Mouse (Mus musculus): ENCODE data around the gene Hk3. TPM values are rescaled to one million over a fixed set of nuclear protein-coding genes. Genes with fewer than 3 reads are reported as not detected.

Hk3 gene
- total RNA-seq, 2 experiments from 2014 or later: 43.1 to 109 TPM

Other genes starting within 250 kb of the Hk3 start
- gene Eif4e1b, start 237.4 kb downstream of the Hk3 start, total RNA-seq (2015): not detected in 2 replicates
- gene Eif4e1b, start 237.4 kb downstream of the Hk3 start, total RNA-seq (2017): not detected in 2 replicates
- gene Tspan17, start 232.0 kb downstream of the Hk3 start, total RNA-seq (2015): 6.7 and 14.2 TPM in 2 replicates
- 9.6 and 10.1 TPM in 2 replicates for gene Tspan17, start 232.0 kb downstream of the Hk3 start, total RNA-seq (2017)
- gene Unc5a, start 72.0 kb downstream of the Hk3 start, total RNA-seq (2015): 0.38 and 0.71 TPM in 2 replicates
- 0.24 and 1.8 TPM in 2 replicates for gene Unc5a, start 72.0 kb downstream of the Hk3 start, total RNA-seq (2017)
- 54.5 and 58.7 TPM in 2 replicates for gene Uimc1, start 78.9 kb upstream of the Hk3 start, total RNA-seq (2015)
- gene Uimc1, start 78.9 kb upstream of the Hk3 start, total RNA-seq (2017): 69.5 and 85.7 TPM in 2 replicates
- gene Zfp346, start 83.9 kb upstream of the Hk3 start, total RNA-seq (2015): 8.0 and 12.3 TPM in 2 replicates
- 6.6 and 8.2 TPM in 2 replicates for gene Zfp346, start 83.9 kb upstream of the Hk3 start, total RNA-seq (2017)
- gene Gm17617, start 112.2 kb upstream of the Hk3 start, total RNA-seq (2015): not detected in 2 replicates
- gene Gm17617, start 112.2 kb upstream of the Hk3 start, total RNA-seq (2017): not detected in 2 replicates
- not detected in 2 replicates for gene Fgfr4, start 131.3 kb upstream of the Hk3 start, total RNA-seq (2015)
- gene Fgfr4, start 131.3 kb upstream of the Hk3 start, total RNA-seq (2017): not detected in 2 replicates
- gene Nsd1, start 188.4 kb upstream of the Hk3 start, total RNA-seq (2015): 68.2 TPM in 2 replicates
- 71.6 and 83.6 TPM in 2 replicates for gene Nsd1, start 188.4 kb upstream of the Hk3 start, total RNA-seq (2017)

Data from megakaryocyte, adult 5-6 weeks (primary cell).